Mouse (Mus musculus): ENCODE measurements at regions not wholly inside any gene's neighbourhood (a gene's known extent, or its start where the extent isn't known, plus 50 kb on each side); places are given as distances from the start of the nearest gene placed in this dataset.
A peak's percentile ranks its signal among the peaks of the same experiment; 100 is the strongest.

- no peaks in the 10 kb centered on the region for H3K27me3 ChIP-seq (ENCODE audit: control insufficient read depth, insufficient read depth, low read length)
- no peak for ATAC-seq (ENCODE audit: low FRiP score, low TSS enrichment)
- no peak overlapping the region for H3K4me2 ChIP-seq (replicated peaks; ENCODE audit: low read depth, low read length)
Observed at GRCm38 (mm10) chr6:103275476-103275875, 234.9 kb upstream of the Chl1 start.

GRCm38 (mm10) chr6:103296015-103296414 lies 214.4 kb upstream of the Chl1 start:
- Histone ChIP-seq H3K4me1 (ENCODE audit: control insufficient read depth, insufficient read depth, low read length) (no peaks in the 10 kb centered on the region), H3K9ac (ENCODE audit: low read depth, low read length) (no peak overlapping the region), H3K9me3 (ENCODE audit: control insufficient read depth, low read length) (no peaks in the 10 kb centered on the region), H3K36me3 (ENCODE audit: control insufficient read depth, insufficient read depth, low read length) (no peaks in the 10 kb centered on the region), H3K27ac (ENCODE audit: low read depth, low read length) (no peak overlapping the region), H3K4me2 (replicated peaks; ENCODE audit: low read depth, low read length) (no peak overlapping the region), H3K27me3 (ENCODE audit: control insufficient read depth, insufficient read depth, low read length) (no peaks in the 10 kb centered on the region), H3K4me3 (ENCODE audit: low read length) (no peak overlapping the region)
- ATAC-seq (ENCODE audit: low FRiP score, low TSS enrichment), result no peak
- 85% methylated on average over 6 of the region's 6 CpGs for WGBS

More at GRCm38 (mm10) chr6:103275476-103275875, 234.9 kb upstream of the Chl1 start:
- WGBS, result 32% methylated on average over 2 of the region's 2 CpGs
- Histone ChIP-seq H3K9ac (ENCODE audit: low read depth, low read length) (no peak overlapping the region), H3K27ac (ENCODE audit: low read depth, low read length) (no peak overlapping the region), H3K4me1 (ENCODE audit: control insufficient read depth, insufficient read depth, low read length) (no peaks in the 10 kb centered on the region), H3K4me3 (ENCODE audit: low read length) (no peak overlapping the region), H3K9me3 (ENCODE audit: control insufficient read depth, low read length) (no peaks in the 10 kb centered on the region), H3K36me3 (ENCODE audit: control insufficient read depth, insufficient read depth, low read length) (no peaks in the 10 kb centered on the region)

GRCm38 (mm10) chr6:103306420-103307249 lies 203.8 kb upstream of the Chl1 start:
- ATAC-seq (ENCODE audit: low FRiP score, low TSS enrichment), result peak; percentile 60; the same call in 1 of the 2 replicates

GRCm38 (mm10) chr6:103307250-103307580 lies 203.2 kb upstream of the Chl1 start:
- Histone ChIP-seq H3K36me3 (ENCODE audit: control insufficient read depth, insufficient read depth, low read length) (no peaks in the 10 kb centered on the region), H3K27me3 (ENCODE audit: control insufficient read depth, insufficient read depth, low read length) (no peaks in the 10 kb centered on the region), H3K9me3 (ENCODE audit: control insufficient read depth, low read length) (no peaks in the 10 kb centered on the region), H3K4me3 (ENCODE audit: low read length) (no peak overlapping the region), H3K4me1 (ENCODE audit: control insufficient read depth, insufficient read depth, low read length) (no peaks in the 10 kb centered on the region), H3K4me2 (replicated peaks; ENCODE audit: low read depth, low read length) (no peak overlapping the region), H3K27ac (ENCODE audit: low read depth, low read length) (no peak overlapping the region), H3K9ac (ENCODE audit: low read depth, low read length) (no peak overlapping the region)
- WGBS, result 31% methylated on average over 3 of the region's 3 CpGs
- ATAC-seq (ENCODE audit: low FRiP score, low TSS enrichment), result 0 out of 2 replicates have a peak, but pooled peaks have one; percentile 55

More at GRCm38 (mm10) chr6:103306420-103307249, 203.8 kb upstream of the Chl1 start:
- no peaks in the 10 kb centered on the region for H3K27me3 ChIP-seq (ENCODE audit: control insufficient read depth, insufficient read depth, low read length)
- no peak overlapping the region for H3K4me2 ChIP-seq (replicated peaks; ENCODE audit: low read depth, low read length)
- no peak overlapping the region for H3K4me3 ChIP-seq (ENCODE audit: low read length)
- no peaks in the 10 kb centered on the region for H3K36me3 ChIP-seq (ENCODE audit: control insufficient read depth, insufficient read depth, low read length)
- H3K27ac ChIP-seq (ENCODE audit: low read depth, low read length), result no peak overlapping the region
- H3K4me1 ChIP-seq (ENCODE audit: control insufficient read depth, insufficient read depth, low read length), result no peaks in the 10 kb centered on the region
- H3K9ac ChIP-seq (ENCODE audit: low read depth, low read length), result no peak overlapping the region
- H3K9me3 ChIP-seq (ENCODE audit: control insufficient read depth, low read length), result no peaks in the 10 kb centered on the region
- WGBS, result 51% methylated on average over 8 of the region's 8 CpGs

GRCm38 (mm10) chr6:103312149-103312548 lies 198.2 kb upstream of the Chl1 start:
- no peak overlapping the region for H3K9ac ChIP-seq (ENCODE audit: low read depth, low read length)
- no peak overlapping the region for H3K4me2 ChIP-seq (replicated peaks; ENCODE audit: low read depth, low read length)
- WGBS, result 45% methylated on average over 6 of the region's 6 CpGs
- ATAC-seq (ENCODE audit: low FRiP score, low TSS enrichment), result no peak
- no peaks in the 10 kb centered on the region for H3K9me3 ChIP-seq (ENCODE audit: control insufficient read depth, low read length)
- H3K27me3 ChIP-seq (ENCODE audit: control insufficient read depth, insufficient read depth, low read length), result no peaks in the 10 kb centered on the region
- no peaks in the 10 kb centered on the region for H3K4me1 ChIP-seq (ENCODE audit: control insufficient read depth, insufficient read depth, low read length)
- no peak overlapping the region for H3K4me3 ChIP-seq (ENCODE audit: low read length)
- H3K36me3 ChIP-seq (ENCODE audit: control insufficient read depth, insufficient read depth, low read length), result no peaks in the 10 kb centered on the region
- H3K27ac ChIP-seq (ENCODE audit: low read depth, low read length), result no peak overlapping the region

GRCm38 (mm10) chr6:103312935-103313334 lies 197.5 kb upstream of the Chl1 start:
- Histone ChIP-seq H3K4me2 (replicated peaks; ENCODE audit: low read depth, low read length) (no peak overlapping the region), H3K4me1 (ENCODE audit: control insufficient read depth, insufficient read depth, low read length) (0 out of 2 replicates have a peak, but pooled peaks cover 3% of the 10 kb centered on the region), H3K27me3 (ENCODE audit: control insufficient read depth, insufficient read depth, low read length) (no peaks in the 10 kb centered on the region), H3K27ac (ENCODE audit: low read depth, low read length) (no peak overlapping the region), H3K9me3 (ENCODE audit: control insufficient read depth, low read length) (no peaks in the 10 kb centered on the region), H3K36me3 (ENCODE audit: control insufficient read depth, insufficient read depth, low read length) (no peaks in the 10 kb centered on the region), H3K4me3 (ENCODE audit: low read length) (no peak overlapping the region), H3K9ac (ENCODE audit: low read depth, low read length) (no peak overlapping the region)
- 84% methylated on average over 5 of the region's 5 CpGs for WGBS
- ATAC-seq (ENCODE audit: low FRiP score, low TSS enrichment), result no peak

GRCm38 (mm10) chr6:103318081-103318480 lies 192.3 kb upstream of the Chl1 start:
- H3K36me3 ChIP-seq (ENCODE audit: control insufficient read depth, insufficient read depth, low read length), result no peaks in the 10 kb centered on the region
- H3K27ac ChIP-seq (ENCODE audit: low read depth, low read length), result no peak overlapping the region
- peak; percentile 79; the same call in 1 of the 2 replicates for ATAC-seq (ENCODE audit: low FRiP score, low TSS enrichment)
- H3K27me3 ChIP-seq (ENCODE audit: control insufficient read depth, insufficient read depth, low read length), result no peaks in the 10 kb centered on the region
- 14% methylated on average over 6 of the region's 6 CpGs for WGBS
- no peak overlapping the region for H3K4me2 ChIP-seq (replicated peaks; ENCODE audit: low read depth, low read length)
- no peaks in the 10 kb centered on the region for H3K9me3 ChIP-seq (ENCODE audit: control insufficient read depth, low read length)
- no peak overlapping the region for H3K9ac ChIP-seq (ENCODE audit: low read depth, low read length)
- H3K4me3 ChIP-seq (ENCODE audit: low read length), result no peak overlapping the region
- H3K4me1 ChIP-seq (ENCODE audit: control insufficient read depth, insufficient read depth, low read length), result 0 out of 2 replicates have a peak, but pooled peaks cover 4% of the 10 kb centered on the region

GRCm38 (mm10) chr6:103318677-103319359 lies 191.6 kb upstream of the Chl1 start:
- no peak for ATAC-seq (ENCODE audit: low FRiP score, low TSS enrichment)
- H3K4me3 ChIP-seq (ENCODE audit: low read length), result no peak overlapping the region
- H3K9me3 ChIP-seq (ENCODE audit: control insufficient read depth, low read length), result no peaks in the 10 kb centered on the region
- H3K9ac ChIP-seq (ENCODE audit: low read depth, low read length), result no peak overlapping the region
- WGBS, result 74% methylated on average over 3 of the region's 3 CpGs
- no peak overlapping the region for H3K27ac ChIP-seq (ENCODE audit: low read depth, low read length)
- H3K36me3 ChIP-seq (ENCODE audit: control insufficient read depth, insufficient read depth, low read length), result no peaks in the 10 kb centered on the region
- 0 out of 2 replicates have a peak, but pooled peaks cover 4% of the 10 kb centered on the region for H3K4me1 ChIP-seq (ENCODE audit: control insufficient read depth, insufficient read depth, low read length)
- H3K27me3 ChIP-seq (ENCODE audit: control insufficient read depth, insufficient read depth, low read length), result no peaks in the 10 kb centered on the region
- H3K4me2 ChIP-seq (replicated peaks; ENCODE audit: low read depth, low read length), result no peak overlapping the region

- 0 out of 2 replicates have a peak, but pooled peaks cover 4% of the 10 kb centered on the region for H3K4me1 ChIP-seq (ENCODE audit: control insufficient read depth, insufficient read depth, low read length)
- H3K4me3 ChIP-seq (ENCODE audit: low read length), result no peak overlapping the region
- H3K9me3 ChIP-seq (ENCODE audit: control insufficient read depth, low read length), result no peaks in the 10 kb centered on the region
- no peaks in the 10 kb centered on the region for H3K27me3 ChIP-seq (ENCODE audit: control insufficient read depth, insufficient read depth, low read length)
- H3K9ac ChIP-seq (ENCODE audit: low read depth, low read length), result no peak overlapping the region
- no peak overlapping the region for H3K27ac ChIP-seq (ENCODE audit: low read depth, low read length)
- no peaks in the 10 kb centered on the region for H3K36me3 ChIP-seq (ENCODE audit: control insufficient read depth, insufficient read depth, low read length)
- 57% methylated on average over 2 of the region's 2 CpGs for WGBS
- no peak for ATAC-seq (ENCODE audit: low FRiP score, low TSS enrichment)
- no peak overlapping the region for H3K4me2 ChIP-seq (replicated peaks; ENCODE audit: low read depth, low read length)
Observed at GRCm38 (mm10) chr6:103319964-103320363, 190.4 kb upstream of the Chl1 start.
